Mouse (Mus musculus) intestine, embryonic 15.5 days (tissue): ENCODE data around the gene Cebpg. TPM values are rescaled to one million over a fixed set of nuclear protein-coding genes. Genes with fewer than 3 reads are reported as not detected.

Experiments
- ATAC-seq: fragments of 200-750 bp; cut with Nextera tagmentation; 2 replicates; pipeline ENCODE4 v1.8.0; 2017; ENCODE audit warnings: moderate TSS enrichment, moderate library complexity
- H3K27ac ChIP-seq: fragments of 300-500 bp; sonication (generic); 2 replicates; pipeline ENCODE4 v1.5.1; 2015; ENCODE audit warnings: mild to moderate bottlenecking, inconsistent platforms
- H3K27me3 ChIP-seq: fragments of 300-500 bp; sonication (generic); replicated peaks from 2 replicates; pipeline ENCODE4 v1.6.1; 2015; ENCODE audit warnings: inconsistent platforms
- H3K36me3 ChIP-seq: fragments of 300-500 bp; sonication (generic); 2 replicates; pipeline ENCODE4 v1.6.1; 2015; ENCODE audit warnings: inconsistent platforms
- H3K4me1 ChIP-seq: fragments of 300-500 bp; sonication (generic); replicated peaks from 2 replicates; pipeline ENCODE4 v1.6.1; 2015; ENCODE audit warnings: inconsistent platforms
- H3K4me2 ChIP-seq: fragments of 300-500 bp; sonication (generic); replicated peaks from 2 replicates; pipeline ENCODE4 v1.6.1; 2015; ENCODE audit warnings: mild to moderate bottlenecking, inconsistent platforms
- H3K4me3 ChIP-seq: fragments of 300-500 bp; sonication (generic); replicated peaks from 2 replicates; pipeline ENCODE4 v1.5.1; 2015; ENCODE audit warnings: inconsistent platforms
- H3K9ac ChIP-seq: fragments of 300-500 bp; sonication (generic); 2 replicates; pipeline ENCODE4 v1.6.1; 2015; ENCODE audit warnings: inconsistent platforms
- H3K9me3 ChIP-seq: fragments of 300-500 bp; sonication (generic); 2 replicates; pipeline ENCODE4 v1.6.1; 2016; ENCODE audit warnings: inconsistent platforms
- whole genome bisulfite sequencing: fragments of 180-500 bp; shearing (Covaris S2); methylation state at CpG from one replicate; pipeline ENCODE4 v1.1.7; 2015; 5-methylcytosine and 5-hydroxymethylcytosine counted together
- polyA plus RNA-seq: library from polyadenylated mRNA; unstranded; fragments of >200 nt; fragmentation: Nextera tagmentation; extraction: Ambion mirVana; gene quantifications from 2 replicates; pipeline ENCODE4 v1.2.1, GENCODE M21; 2015

Gene Cebpg
- polyA plus RNA-seq, 1 experiment from 2014 or later: 44.5 TPM

GRCm38 (mm10) chr7:35065958-35066357, 9.6 kb upstream of the Cebpg start:
- H3K27me3 ChIP-seq: no peaks in the 10 kb centered on the region
- H3K4me1 ChIP-seq: no peaks in the 10 kb centered on the region
- ATAC-seq: no peak
- H3K36me3 ChIP-seq: no peaks in the 10 kb centered on the region
- H3K4me3 ChIP-seq: no peak overlapping the region
- H3K9ac ChIP-seq: no peak overlapping the region
- no peak overlapping the region for H3K4me2 ChIP-seq
- H3K27ac ChIP-seq: no peak overlapping the region
- 75% methylated on average over 3 of the region's 3 CpGs for WGBS
- H3K9me3 ChIP-seq: no peaks in the 10 kb centered on the region

GRCm38 (mm10) chr7:35064286-35065258, 8.2 kb upstream of the Cebpg start:
- ATAC-seq: no peak
- H3K4me3 ChIP-seq: no peak overlapping the region
- H3K4me1 ChIP-seq: no peaks in the 10 kb centered on the region
- H3K36me3 ChIP-seq: no peaks in the 10 kb centered on the region
- no peak overlapping the region for H3K27ac ChIP-seq
- WGBS: 75% methylated on average over 14 of the region's 14 CpGs
- H3K9me3 ChIP-seq: no peaks in the 10 kb centered on the region
- H3K27me3 ChIP-seq: no peaks in the 10 kb centered on the region
- no peak overlapping the region for H3K4me2 ChIP-seq
- H3K9ac ChIP-seq: no peak overlapping the region

- H3K27me3 ChIP-seq: no peaks in the 10 kb centered on the region
- no peaks in the 10 kb centered on the region for H3K36me3 ChIP-seq
These were observed 3.1 kb upstream of the Cebpg start for GRCm38 (mm10) chr7:35059467-35059866.

GRCm38 (mm10) chr7:35058329-35058728, 2.0 kb upstream of the Cebpg start:
- Histone ChIP-seq H3K9ac (no peak overlapping the region), H3K27me3 (no peaks in the 10 kb centered on the region), H3K36me3 (no peaks in the 10 kb centered on the region), H3K27ac (no peak overlapping the region), H3K4me2 (no peak overlapping the region), H3K4me1 (peaks cover 11% of the 10 kb centered on the region; the same call in 1 of the 2 replicates), H3K4me3 (no peak overlapping the region), H3K9me3 (no peaks in the 10 kb centered on the region)
- 68% methylated on average over 1 of the region's 1 CpGs for WGBS
- no peak for ATAC-seq

More at GRCm38 (mm10) chr7:35059467-35059866, 3.1 kb upstream of the Cebpg start:
- Histone ChIP-seq H3K9ac (no peak overlapping the region), H3K27ac (no peak overlapping the region), H3K9me3 (no peaks in the 10 kb centered on the region), H3K4me3 (no peak overlapping the region), H3K4me1 (peaks cover 7% of the 10 kb centered on the region; the same call in 1 of the 2 replicates), H3K4me2 (no peak overlapping the region)
- 69% methylated on average over 5 of the region's 5 CpGs for WGBS
- ATAC-seq: no peak

- Histone ChIP-seq H3K9ac (no peak overlapping the region), H3K4me1 (peaks cover 11% of the 10 kb centered on the region; the same call in 1 of the 2 replicates), H3K4me2 (no peak overlapping the region), H3K27ac (no peak overlapping the region), H3K4me3 (no peak overlapping the region), H3K36me3 (no peaks in the 10 kb centered on the region), H3K9me3 (no peaks in the 10 kb centered on the region), H3K27me3 (no peaks in the 10 kb centered on the region)
- WGBS: 82% methylated on average over 4 of the region's 4 CpGs
- ATAC-seq: no peak
These were observed 1.2 kb upstream of the Cebpg start for GRCm38 (mm10) chr7:35057569-35057968.

- no peak overlapping the region for H3K27ac ChIP-seq
- peaks cover 11% of the 10 kb centered on the region; the same call in 1 of the 2 replicates for H3K4me1 ChIP-seq
- no peaks in the 10 kb centered on the region for H3K9me3 ChIP-seq
- peak; percentile 24 for ATAC-seq
- H3K4me3 ChIP-seq: peak overlapping the region; percentile 95
- peak overlapping the region; percentile 70 for H3K4me2 ChIP-seq
- 16% methylated on average over 10 of the region's 10 CpGs for WGBS
- no peaks in the 10 kb centered on the region for H3K36me3 ChIP-seq
- no peaks in the 10 kb centered on the region for H3K27me3 ChIP-seq
- peak overlapping the region; percentile 43 for H3K9ac ChIP-seq
These were observed 626 bp upstream of the Cebpg start for GRCm38 (mm10) chr7:35056999-35057398.

- peak overlapping the region; percentile 74 for H3K4me2 ChIP-seq
- peak overlapping the region; percentile 91 for H3K9ac ChIP-seq
- peaks cover 11% of the 10 kb centered on the region; the same call in 1 of the 2 replicates for H3K4me1 ChIP-seq
- under 1% methylated on average over 71 of the region's 77 CpGs for WGBS
- H3K4me3 ChIP-seq: peak overlapping the region; percentile 95
- peak overlapping the region; percentile 91 for H3K27ac ChIP-seq
- no peaks in the 10 kb centered on the region for H3K9me3 ChIP-seq
- no peaks in the 10 kb centered on the region for H3K36me3 ChIP-seq
- ATAC-seq: peak; percentile 87
- no peaks in the 10 kb centered on the region for H3K27me3 ChIP-seq
These were observed 546 bp downstream of the Cebpg start for GRCm38 (mm10) chr7:35055619-35056435.

GRCm38 (mm10) chr7:35054977-35055618, 1.3 kb downstream of the Cebpg start:
- peak overlapping the region; percentile 74 for H3K4me2 ChIP-seq
- peaks cover 11% of the 10 kb centered on the region; the same call in 1 of the 2 replicates for H3K4me1 ChIP-seq
- H3K36me3 ChIP-seq: peaks cover 6% of the 10 kb centered on the region; the same call in 1 of the 2 replicates
- H3K27me3 ChIP-seq: no peaks in the 10 kb centered on the region
- 58% methylated on average over 2 of the region's 2 CpGs for WGBS
- H3K27ac ChIP-seq: peak overlapping the region; percentile 91; the same call in 1 of the 2 replicates
- peak overlapping the region; percentile 95 for H3K4me3 ChIP-seq
- H3K9ac ChIP-seq: peak overlapping the region; percentile 91
- no peak for ATAC-seq
- H3K9me3 ChIP-seq: no peaks in the 10 kb centered on the region

- Histone ChIP-seq H3K27me3 (no peaks in the 10 kb centered on the region), H3K4me3 (no peak overlapping the region), H3K36me3 (peaks cover 6% of the 10 kb centered on the region; the same call in 1 of the 2 replicates), H3K4me1 (peaks cover 11% of the 10 kb centered on the region; the same call in 1 of the 2 replicates), H3K9ac (no peak overlapping the region), H3K4me2 (peak overlapping the region; percentile 5; the same call in 1 of the 2 replicates), H3K9me3 (no peaks in the 10 kb centered on the region), H3K27ac (no peak overlapping the region)
- 68% methylated on average over 1 of the region's 1 CpGs for WGBS
- ATAC-seq: no peak
These were observed 2.1 kb downstream of the Cebpg start for GRCm38 (mm10) chr7:35054286-35054685.

- H3K9me3 ChIP-seq: no peaks in the 10 kb centered on the region
- no peak overlapping the region for H3K9ac ChIP-seq
- peaks cover 11% of the 10 kb centered on the region; the same call in 1 of the 2 replicates for H3K4me1 ChIP-seq
- H3K27me3 ChIP-seq: no peaks in the 10 kb centered on the region
- no peak overlapping the region for H3K4me3 ChIP-seq
- no peak overlapping the region for H3K4me2 ChIP-seq
- WGBS: 89% methylated on average over 3 of the region's 3 CpGs
- no peak for ATAC-seq
- H3K27ac ChIP-seq: no peak overlapping the region
- H3K36me3 ChIP-seq: peaks cover 6% of the 10 kb centered on the region; the same call in 1 of the 2 replicates
These were observed 3.2 kb downstream of the Cebpg start for GRCm38 (mm10) chr7:35053161-35053560.

- H3K27me3 ChIP-seq: no peaks in the 10 kb centered on the region
- H3K4me3 ChIP-seq: no peak overlapping the region
- peaks cover 11% of the 10 kb centered on the region; the same call in 1 of the 2 replicates for H3K4me1 ChIP-seq
- no peak overlapping the region for H3K9ac ChIP-seq
- no peaks in the 10 kb centered on the region for H3K9me3 ChIP-seq
- H3K27ac ChIP-seq: no peak overlapping the region
- peaks cover 6% of the 10 kb centered on the region; the same call in 1 of the 2 replicates for H3K36me3 ChIP-seq
- no peak overlapping the region for H3K4me2 ChIP-seq
- 95% methylated on average over 12 of the region's 12 CpGs for WGBS
- ATAC-seq: no peak
These were observed 5.8 kb downstream of the Cebpg start for GRCm38 (mm10) chr7:35050540-35050939.
